Mouse (Mus musculus): ENCODE data around the gene Syde2. TPM values are rescaled to one million over a fixed set of nuclear protein-coding genes. Genes with fewer than 3 reads are reported as not detected.

The Syde2 gene
- total RNA-seq, 2 experiments from 2014 or later: 4.7 to 4.8 TPM

DNA sequence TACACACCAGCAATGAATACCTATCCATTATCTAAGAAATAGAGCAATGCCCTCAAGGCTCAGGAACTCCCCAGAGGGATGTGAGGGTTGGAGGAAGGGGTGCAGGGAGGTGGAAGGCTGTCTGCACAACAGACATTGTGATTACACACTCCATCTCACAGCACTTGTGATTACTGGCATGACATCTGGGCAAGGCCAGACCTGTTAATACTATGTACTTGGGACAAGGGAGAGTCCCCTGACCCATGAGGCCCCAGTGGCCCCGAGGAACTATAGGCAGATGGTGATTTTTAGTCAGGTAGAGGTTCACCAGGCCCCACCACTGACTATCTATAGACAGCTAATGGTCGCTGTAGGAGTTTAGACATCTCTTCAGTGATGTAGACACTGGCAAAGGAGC, 66.2 kb downstream of the Syde2 start:
- no peak for TF ChIP-seq CTCF (conservative IDR thresholded peaks at IDR 0.05)

GRCm38 (mm10) chr3:146057131-146057530, 69.5 kb downstream of the Syde2 start:
- DNase-seq (ENCODE audit: low spot score in 2 of 2): no peak
- no peak for TF ChIP-seq CTCF (conservative IDR thresholded peaks at IDR 0.05)
- Histone ChIP-seq H3K27ac (no peak overlapping the region), H3K4me3 (no peak overlapping the region)

More for the DNA sequence above, 66.2 kb downstream of the Syde2 start:
- Histone ChIP-seq H3K27ac (no peak overlapping the region), H3K4me3 (no peak overlapping the region)
- DNase-seq (ENCODE audit: low spot score in 2 of 2): no peak

GRCm38 (mm10) chr3:146058263-146058662, 70.6 kb downstream of the Syde2 start:
- Histone ChIP-seq H3K4me3 (no peak overlapping the region), H3K27ac (no peak overlapping the region)
- peak; percentile 15 to 27 for DNase-seq (ENCODE audit: low spot score in 2 of 2)
- TF ChIP-seq CTCF (conservative IDR thresholded peaks at IDR 0.05): peak; percentile 86

- no peak for TF ChIP-seq CTCF (conservative IDR thresholded peaks at IDR 0.05)
- no peak overlapping the region for H3K4me3 ChIP-seq
- H3K27ac ChIP-seq: no peak overlapping the region
- DNase-seq (ENCODE audit: low spot score in 2 of 2): no peak
Measured at GRCm38 (mm10) chr3:146059356-146059926, 71.8 kb downstream of the Syde2 start.

- TF ChIP-seq CTCF (conservative IDR thresholded peaks at IDR 0.05): no peak
- no peak overlapping the region for H3K27ac ChIP-seq
- no peak overlapping the region for H3K4me3 ChIP-seq
- DNase-seq (ENCODE audit: low spot score in 2 of 2): no peak
Measured at GRCm38 (mm10) chr3:146063146-146063545, 75.5 kb downstream of the Syde2 start.

DNA sequence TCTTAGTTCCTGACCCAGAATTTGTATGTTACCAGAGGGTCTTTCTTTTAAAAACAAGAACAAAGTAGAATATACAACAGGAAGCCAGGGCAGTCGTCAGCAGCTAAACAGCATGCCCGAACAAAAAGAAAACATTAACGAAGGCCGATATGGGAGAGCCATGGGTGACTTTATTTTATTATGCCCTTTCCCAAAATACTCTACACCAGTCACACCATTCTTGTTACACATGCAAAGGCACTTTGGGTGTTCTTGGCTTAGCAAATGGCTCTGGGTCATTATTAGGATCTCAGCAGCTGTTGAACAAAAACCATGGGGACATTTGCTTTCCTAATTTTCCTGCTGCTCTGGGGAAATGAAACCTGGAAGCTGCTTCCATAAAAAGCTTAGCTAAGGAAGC, 81.6 kb downstream of the Syde2 start:
- no peak for TF ChIP-seq CTCF (conservative IDR thresholded peaks at IDR 0.05)
- no peak for DNase-seq (ENCODE audit: low spot score in 2 of 2)
- no peak overlapping the region for H3K27ac ChIP-seq
- H3K4me3 ChIP-seq: no peak overlapping the region

Other genes starting within 250 kb of the Syde2 start
- 10 to 100 TPM; 51.8 to 52.9 TPM for gene Ddah1, start 229.2 kb upstream of the Syde2 start, total RNA-seq (2021)
- 10 to 100 TPM; 11.1 to 12.7 TPM for gene Bcl10, start 65.1 kb upstream of the Syde2 start, total RNA-seq (2021)
- gene 2410004B18Rik, start 49.9 kb upstream of the Syde2 start, total RNA-seq (2021): 10 to 100 TPM; 36.7 to 40.6 TPM
- under 1 TPM; 0.74 to 0.82 TPM for gene Wdr63, start 120.3 kb downstream of the Syde2 start, total RNA-seq (2021)
- not detected for gene Mcoln3, start 129.6 kb downstream of the Syde2 start, total RNA-seq (2021)
- gene Mcoln2, start 162.0 kb downstream of the Syde2 start, total RNA-seq (2021): not detected
- under 1 TPM; 0.22 to 0.44 TPM for gene Lpar3, start 233.1 kb downstream of the Syde2 start, total RNA-seq (2021)